Mouse (Mus musculus) neural tube, embryonic 15.5 days (tissue): ENCODE measurements around the gene Fam167b. TPM values are rescaled to one million over a fixed set of nuclear protein-coding genes. Genes with fewer than 3 reads are reported as not detected.

ENCODE experiments used
- ATAC-seq: fragments of 200-750 bp; cut with Nextera tagmentation; 2 replicates; pipeline ENCODE4 v1.8.0; 2017; ENCODE audit warnings: mild to moderate bottlenecking, moderate TSS enrichment, moderate library complexity; ENCODE audit not compliant: low FRiP score
- H3K27ac ChIP-seq: fragments of 300-500 bp; sonication (generic); replicated peaks from 2 replicates; pipeline ENCODE4 v1.5.1; 2015; ENCODE audit warnings: mild to moderate bottlenecking, inconsistent platforms
- H3K27me3 ChIP-seq: fragments of 300-500 bp; sonication (generic); replicated peaks from 2 replicates; pipeline ENCODE4 v1.6.1; 2015; ENCODE audit warnings: inconsistent platforms
- H3K36me3 ChIP-seq: fragments of 300-500 bp; sonication (generic); 2 replicates; pipeline ENCODE4 v1.6.1; 2015; ENCODE audit warnings: inconsistent platforms
- H3K4me1 ChIP-seq: fragments of 300-500 bp; sonication (generic); 2 replicates; pipeline ENCODE4 v1.6.1; 2015; ENCODE audit warnings: inconsistent platforms
- H3K4me2 ChIP-seq: fragments of 300-500 bp; sonication (generic); 2 replicates; pipeline ENCODE4 v1.6.1; 2015; ENCODE audit warnings: inconsistent platforms, mild to moderate bottlenecking, moderate library complexity
- H3K4me3 ChIP-seq: fragments of 300-500 bp; sonication (generic); replicated peaks from 2 replicates; pipeline ENCODE4 v1.5.1; 2015; ENCODE audit warnings: mild to moderate bottlenecking, inconsistent platforms
- H3K9ac ChIP-seq: fragments of 300-500 bp; sonication (generic); replicated peaks from 2 replicates; pipeline ENCODE4 v1.6.1; 2015; ENCODE audit warnings: mild to moderate bottlenecking, inconsistent platforms
- H3K9me3 ChIP-seq: fragments of 300-500 bp; sonication (generic); replicated peaks from 2 replicates; pipeline ENCODE4 v1.6.1; 2016; ENCODE audit warnings: inconsistent platforms
- WGBS: fragments of 180-500 bp; shearing (Covaris S2); methylation state at CpG from one replicate; pipeline ENCODE4 v1.1.7; 2015; ENCODE audit warnings: mixed read lengths; 5-methylcytosine and 5-hydroxymethylcytosine counted together
- polyA plus RNA-seq: library from polyadenylated mRNA; unstranded; fragments of >200 nt; fragmentation: Nextera tagmentation; extraction: Ambion mirVana; gene quantifications from 2 replicates; pipeline ENCODE4 v1.2.1, GENCODE M21; 2015

The Fam167b gene
- polyA plus RNA-seq, 1 experiment from 2014 or later, result not detected

DNA sequence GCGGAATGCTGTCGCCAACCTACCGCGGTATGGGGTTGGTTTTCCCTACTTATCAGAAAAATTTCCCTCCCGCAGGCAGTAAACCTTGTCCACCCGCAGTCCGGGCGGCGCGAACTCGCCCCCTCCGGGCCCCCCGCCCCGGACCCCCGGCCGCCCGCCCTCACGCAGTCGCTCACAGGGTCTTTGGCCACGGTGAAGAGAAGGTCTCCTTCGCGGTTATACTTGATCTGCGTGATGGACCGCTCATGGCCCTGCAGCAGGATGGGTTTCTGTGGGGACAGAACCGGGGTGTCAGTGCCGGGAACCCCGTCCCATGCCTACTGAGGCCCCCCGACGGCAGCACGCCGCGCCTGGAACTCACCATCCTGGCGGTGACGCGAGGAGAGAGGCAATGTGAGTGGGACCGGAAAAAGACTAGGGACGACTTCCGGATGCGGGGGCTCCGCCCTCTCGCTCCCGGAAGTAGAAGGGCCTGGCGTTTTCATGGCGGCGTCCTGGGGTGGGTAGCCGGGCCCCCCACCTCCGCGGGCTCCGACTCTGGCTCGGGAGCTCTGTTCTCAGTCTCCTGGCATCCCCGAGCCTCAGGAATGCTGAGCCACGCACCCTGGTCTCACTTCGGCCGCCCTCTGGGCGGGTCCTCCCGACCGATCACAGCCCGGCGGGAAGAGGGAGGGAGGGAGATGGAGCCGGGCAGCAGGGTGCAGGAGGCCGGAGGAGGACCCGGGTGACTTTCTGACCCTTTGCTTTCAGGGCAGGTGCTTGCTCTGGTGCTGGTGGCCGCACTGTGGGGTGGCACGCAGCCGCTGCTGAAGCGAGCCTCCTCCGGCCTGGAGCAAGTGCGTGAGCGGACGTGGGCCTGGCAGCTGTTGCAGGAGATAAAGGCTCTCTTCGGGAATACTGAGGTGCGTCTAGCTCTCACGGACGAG is 22.1 kb upstream of the Fam167b start, which contains the start of the genes Eif3i and Tmem234:
TSS of gene Eif3i (minus strand) at position 416 of the 926 bp plus-strand sequence.
TSS of gene Tmem234 (plus strand) at position 436 of the 926 bp plus-strand sequence.
- peak within 1 kb of the TSS; percentile 83 for H3K27ac ChIP-seq
- ATAC-seq, result peak; percentile 92
- H3K36me3 ChIP-seq, result peaks cover 29% of the 10 kb centered on the region
- no peaks in the 10 kb centered on the region for H3K27me3 ChIP-seq
- no peaks in the 10 kb centered on the region for H3K9me3 ChIP-seq
- H3K4me1 ChIP-seq, result peaks cover 35% of the 10 kb centered on the region
- peak within 1 kb of the TSS; percentile 98 for H3K4me3 ChIP-seq
- H3K9ac ChIP-seq, result peak within 1 kb of the TSS; percentile 98
- WGBS, result under 1% methylated on average over 74 of the region's 74 CpGs
- peak within 1 kb of the TSS; percentile 88 for H3K4me2 ChIP-seq

DNA sequence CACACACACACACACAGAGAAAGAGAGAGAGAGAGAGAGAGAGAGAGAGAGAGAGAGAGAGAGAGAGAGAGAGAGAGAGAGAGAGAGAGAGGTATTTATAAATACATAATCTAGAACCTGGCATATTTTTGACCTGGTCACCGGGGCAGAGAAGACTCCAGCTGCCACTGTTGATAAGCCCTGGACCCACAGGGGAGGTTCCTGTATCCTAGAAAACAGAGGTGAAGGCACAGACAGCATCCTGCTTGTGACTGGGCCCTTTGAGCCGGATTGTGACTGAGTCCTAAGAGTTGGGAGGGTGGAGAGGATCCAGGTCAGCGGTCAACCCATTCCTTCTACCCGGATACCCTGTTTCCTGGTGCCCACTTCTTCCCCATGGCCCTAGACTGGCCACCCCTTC is 10.5 kb upstream of the Fam167b start:
- Histone ChIP-seq H3K9ac (no peak overlapping the region), H3K27me3 (no peaks in the 10 kb centered on the region; the same call in 1 of the 2 replicates), H3K36me3 (peaks cover 36% of the 10 kb centered on the region), H3K4me3 (no peak overlapping the region), H3K4me2 (no peak overlapping the region), H3K27ac (no peak overlapping the region), H3K9me3 (no peaks in the 10 kb centered on the region), H3K4me1 (0 out of 2 replicates have a peak, but pooled peaks cover 7% of the 10 kb centered on the region)
- ATAC-seq, result no peak
- 69% methylated on average over 4 of the region's 4 CpGs for WGBS

DNA sequence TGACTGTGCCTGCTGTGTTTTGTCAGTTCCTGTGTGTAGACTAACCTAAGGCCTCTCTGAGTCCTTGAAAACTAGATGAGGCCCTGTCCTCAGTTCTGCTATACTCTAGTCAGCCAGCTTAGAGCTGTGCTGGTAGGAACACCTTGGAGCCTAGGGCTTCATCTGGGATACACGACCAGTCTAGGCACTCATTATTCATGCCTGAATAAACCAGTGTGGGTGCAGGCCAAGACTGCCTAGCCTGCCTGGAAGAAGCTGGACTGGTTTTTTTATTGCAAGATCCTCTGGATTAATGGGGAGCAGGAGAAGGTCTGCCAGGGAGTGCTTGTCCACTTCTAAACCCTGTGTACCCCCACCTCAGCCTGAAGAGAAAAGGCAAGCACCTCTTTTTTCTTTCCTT is 8.6 kb upstream of the Fam167b start:
- Histone ChIP-seq H3K9ac (no peak overlapping the region), H3K4me2 (no peak overlapping the region), H3K4me1 (0 out of 2 replicates have a peak, but pooled peaks cover 7% of the 10 kb centered on the region)

DNA sequence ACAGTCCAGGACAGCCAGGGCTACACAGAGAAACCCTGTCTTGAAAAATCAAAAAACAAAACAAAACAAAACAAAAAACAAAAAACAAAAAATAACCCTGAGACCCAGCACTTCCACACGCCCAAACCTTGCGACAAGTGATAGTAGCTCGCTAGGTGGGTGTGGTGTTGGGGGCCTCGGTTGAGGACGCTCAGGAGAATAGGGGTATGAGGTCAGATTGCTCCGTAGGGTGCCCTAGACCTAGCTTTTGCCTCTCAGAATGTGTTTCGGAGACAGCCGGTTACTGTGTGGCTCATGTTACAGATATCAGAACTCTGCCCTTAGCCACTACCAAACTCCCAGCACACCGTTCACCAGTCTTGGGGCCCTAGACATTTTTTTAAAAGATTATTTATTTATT is 7.4 kb upstream of the Fam167b start:
- Histone ChIP-seq H3K4me2 (peak overlapping the region; percentile 54), H3K4me1 (0 out of 2 replicates have a peak, but pooled peaks cover 7% of the 10 kb centered on the region), H3K27me3 (no peaks in the 10 kb centered on the region; the same call in 1 of the 2 replicates), H3K9ac (no peak overlapping the region), H3K36me3 (peaks cover 7% of the 10 kb centered on the region), H3K9me3 (no peaks in the 10 kb centered on the region), H3K4me3 (no peak overlapping the region), H3K27ac (no peak overlapping the region)
- 79% methylated on average over 9 of the region's 9 CpGs for WGBS
- no peak for ATAC-seq

More for the DNA sequence above, 8.6 kb upstream of the Fam167b start:
- Histone ChIP-seq H3K27ac (no peak overlapping the region), H3K36me3 (peaks cover 18% of the 10 kb centered on the region), H3K9me3 (no peaks in the 10 kb centered on the region), H3K4me3 (no peak overlapping the region), H3K27me3 (no peaks in the 10 kb centered on the region; the same call in 1 of the 2 replicates)
- whole genome bisulfite sequencing, result 25% methylated on average over 1 of the region's 1 CpGs
- no peak for ATAC-seq

DNA sequence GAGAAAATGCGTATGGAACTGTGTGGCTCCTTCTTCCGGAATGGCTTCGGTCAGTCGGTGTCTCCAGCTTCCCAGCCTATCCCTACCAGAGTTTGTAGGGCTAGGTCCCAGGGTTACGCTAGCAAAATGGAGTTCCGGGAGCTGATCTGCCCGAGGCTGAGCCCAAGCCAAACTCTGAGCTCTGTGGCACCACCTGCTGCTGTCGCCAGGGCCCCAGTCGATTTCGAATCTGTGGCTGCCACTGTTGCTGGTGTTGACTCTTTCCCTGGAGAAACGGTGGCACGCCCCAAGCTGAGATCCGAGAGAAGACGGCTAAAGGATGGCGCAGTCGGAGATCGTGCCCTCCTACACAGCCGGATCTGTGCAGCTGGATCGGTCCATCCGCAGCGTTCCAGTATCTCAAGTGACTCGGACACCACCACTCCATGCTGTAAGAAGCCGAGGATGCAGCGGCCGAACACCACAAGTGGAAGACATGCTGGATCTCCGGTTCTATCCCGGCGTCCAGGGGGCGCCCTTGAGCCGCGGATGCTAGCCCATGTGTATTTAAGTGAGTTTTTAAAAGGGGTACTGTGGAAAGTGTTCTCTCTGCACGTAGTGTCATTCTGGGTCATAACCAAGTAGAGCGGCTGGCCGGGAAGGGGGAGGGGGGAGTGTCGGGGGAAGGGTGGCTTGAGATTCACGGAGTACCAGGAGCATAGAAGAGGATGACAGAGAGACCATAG is 6.7 kb upstream of the Fam167b start:
- H3K4me2 ChIP-seq, result peak overlapping the region; percentile 54
- H3K27ac ChIP-seq, result no peak overlapping the region
- peak overlapping the region; percentile 8; the same call in 1 of the 2 replicates for H3K9ac ChIP-seq
- 2% methylated on average over 36 of the region's 36 CpGs for WGBS
- peak; percentile 31; the same call in 1 of the 2 replicates for ATAC-seq
- H3K4me3 ChIP-seq, result peak overlapping the region; percentile 29
- no peaks in the 10 kb centered on the region; the same call in 1 of the 2 replicates for H3K27me3 ChIP-seq
- 0 out of 2 replicates have a peak, but pooled peaks cover 7% of the 10 kb centered on the region for H3K4me1 ChIP-seq
- H3K9me3 ChIP-seq, result no peaks in the 10 kb centered on the region
- 0 out of 2 replicates have a peak, but pooled peaks cover 2% of the 10 kb centered on the region for H3K36me3 ChIP-seq

DNA sequence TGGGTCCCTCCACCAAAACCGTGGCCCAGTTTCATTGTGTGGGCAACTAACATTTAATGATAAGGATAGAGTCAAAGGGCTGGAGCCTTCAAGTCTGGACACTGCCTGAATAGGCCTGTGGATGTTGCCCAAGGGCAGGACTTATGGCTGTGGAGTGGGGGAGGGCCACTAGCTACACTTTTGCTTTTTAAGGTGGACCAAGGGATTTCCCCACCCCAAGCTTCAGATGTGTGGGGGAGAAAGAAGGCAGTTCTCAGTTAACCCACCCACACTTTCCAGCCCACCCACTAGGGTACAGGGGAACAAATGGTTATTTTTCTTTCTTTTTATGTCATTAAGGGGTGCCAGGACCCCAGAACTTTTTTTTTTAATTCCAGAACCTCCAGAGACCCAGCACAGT is 6.0 kb upstream of the Fam167b start:
- Histone ChIP-seq H3K27ac (no peak overlapping the region), H3K4me2 (peak overlapping the region; percentile 54), H3K9ac (no peak overlapping the region), H3K27me3 (no peaks in the 10 kb centered on the region; the same call in 1 of the 2 replicates), H3K4me3 (no peak overlapping the region), H3K9me3 (no peaks in the 10 kb centered on the region), H3K36me3 (0 out of 2 replicates have a peak, but pooled peaks cover 2% of the 10 kb centered on the region), H3K4me1 (0 out of 2 replicates have a peak, but pooled peaks cover 7% of the 10 kb centered on the region)
- no peak for ATAC-seq
- 87% methylated on average over 1 of the region's 1 CpGs for WGBS

DNA sequence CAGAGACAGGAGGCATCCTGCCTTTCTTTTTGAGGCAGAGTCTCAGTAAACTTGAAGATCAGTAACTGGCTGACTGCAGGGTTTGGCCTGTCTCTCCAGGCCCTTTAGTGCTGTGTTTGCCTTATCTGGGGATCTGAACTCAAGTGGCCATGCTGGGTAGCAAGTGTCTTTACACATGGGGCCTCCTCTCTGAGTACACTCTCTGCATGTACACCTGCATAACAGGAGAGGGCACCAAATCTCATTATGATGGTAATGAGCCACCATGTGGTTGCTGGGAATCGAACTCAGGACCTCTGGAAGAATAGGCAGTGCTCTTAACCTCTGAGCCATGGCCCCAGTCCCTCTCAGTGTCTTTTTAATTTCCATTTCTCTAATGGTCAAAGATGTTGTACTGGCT is 3.9 kb upstream of the Fam167b start:
- no peak for ATAC-seq
- WGBS, result 82% methylated on average over 1 of the region's 1 CpGs
- no peak overlapping the region for H3K4me3 ChIP-seq
- H3K27me3 ChIP-seq, result no peaks in the 10 kb centered on the region; the same call in 1 of the 2 replicates
- no peak overlapping the region for H3K27ac ChIP-seq
- no peak overlapping the region for H3K9ac ChIP-seq
- no peaks in the 10 kb centered on the region for H3K36me3 ChIP-seq
- H3K4me2 ChIP-seq, result no peak overlapping the region
- no peaks in the 10 kb centered on the region for H3K9me3 ChIP-seq
- H3K4me1 ChIP-seq, result peaks cover 9% of the 10 kb centered on the region; the same call in 1 of the 2 replicates

DNA sequence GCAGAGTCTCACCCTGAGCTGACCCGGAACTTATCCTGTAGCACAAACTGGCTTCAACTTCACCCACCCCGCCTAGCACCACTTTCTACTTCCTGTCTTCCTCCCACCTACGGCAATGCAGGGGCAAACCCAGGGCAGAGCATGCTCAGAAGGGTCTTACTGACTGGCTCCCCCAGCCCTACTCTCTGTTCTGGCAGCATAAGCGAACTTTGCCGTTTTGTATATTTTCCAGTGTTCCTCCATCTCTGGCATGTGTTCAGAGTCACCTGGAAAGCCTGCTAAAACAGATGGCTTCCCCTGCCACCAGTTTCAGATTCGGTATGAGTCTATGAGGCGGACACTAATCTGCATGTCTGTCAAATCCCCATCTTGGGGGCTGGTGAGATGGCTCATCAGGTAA is 2.0 kb upstream of the Fam167b start:
- H3K36me3 ChIP-seq, result no peaks in the 10 kb centered on the region
- no peaks in the 10 kb centered on the region; the same call in 1 of the 2 replicates for H3K27me3 ChIP-seq
- H3K27ac ChIP-seq, result no peak overlapping the region
- no peak overlapping the region for H3K4me2 ChIP-seq
- no peak for ATAC-seq
- WGBS, result 72% methylated on average over 7 of the region's 7 CpGs
- H3K9ac ChIP-seq, result no peak overlapping the region
- H3K4me1 ChIP-seq, result peaks cover 14% of the 10 kb centered on the region
- H3K9me3 ChIP-seq, result no peaks in the 10 kb centered on the region
- no peak overlapping the region for H3K4me3 ChIP-seq

DNA sequence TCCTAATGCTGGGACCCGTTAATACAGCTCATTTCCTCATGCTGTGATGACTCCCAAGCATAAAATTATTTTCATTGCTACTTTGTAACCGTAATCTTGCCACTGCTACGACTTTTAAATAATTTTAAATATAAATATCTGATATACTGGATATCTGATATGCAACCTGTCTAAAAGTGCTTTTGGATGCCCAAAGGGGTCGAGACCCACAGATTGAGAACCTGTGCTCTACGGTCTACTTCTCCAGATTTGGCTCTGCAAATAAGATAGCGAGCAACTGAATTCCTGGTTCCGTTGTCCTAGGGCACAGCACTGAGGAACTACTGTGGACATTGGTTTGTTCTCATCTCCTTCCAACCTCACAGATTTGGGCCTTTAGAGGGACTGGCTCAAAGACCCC is 661 bp downstream of the Fam167b start:
- Histone ChIP-seq H3K27ac (no peak overlapping the region), H3K9ac (no peak overlapping the region), H3K27me3 (no peaks in the 10 kb centered on the region), H3K4me1 (peaks cover 8% of the 10 kb centered on the region), H3K4me3 (no peak overlapping the region), H3K4me2 (no peak overlapping the region), H3K36me3 (no peaks in the 10 kb centered on the region), H3K9me3 (no peaks in the 10 kb centered on the region)
- no peak for ATAC-seq
- 80% methylated on average over 7 of the region's 7 CpGs for WGBS

DNA sequence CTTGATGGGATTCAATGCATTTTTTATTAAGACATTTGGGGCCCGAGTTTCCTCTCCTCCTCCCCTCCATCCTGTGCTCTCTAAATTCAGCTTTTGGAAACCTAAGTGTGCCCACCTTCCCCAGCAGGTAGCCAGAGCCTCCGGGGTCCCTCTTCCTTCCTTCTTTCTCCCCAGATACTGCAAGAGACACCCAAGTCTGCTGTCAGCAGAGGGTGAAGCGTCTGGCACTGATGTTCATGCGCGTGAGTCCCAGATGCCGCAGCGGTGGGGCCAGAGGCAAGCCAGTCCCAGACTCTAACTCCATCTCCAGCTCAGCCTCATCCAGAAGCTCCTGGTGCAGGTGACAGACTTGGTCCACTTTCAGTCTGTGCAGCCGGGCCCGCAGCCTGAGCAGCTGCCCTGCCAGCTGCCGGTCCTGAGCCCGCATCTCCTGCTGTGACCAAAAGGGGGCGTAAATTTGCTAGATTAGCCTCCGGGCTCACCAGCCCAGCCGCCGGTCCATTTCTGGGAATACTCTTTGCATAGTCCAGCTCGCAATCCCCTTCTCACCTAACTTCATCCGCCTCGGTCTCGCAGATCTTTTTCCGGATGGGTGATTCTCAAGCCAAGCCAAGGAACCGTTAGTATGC is 1.4 kb downstream of the Fam167b start:
- Histone ChIP-seq H3K9me3 (no peaks in the 10 kb centered on the region), H3K4me3 (no peak overlapping the region), H3K36me3 (no peaks in the 10 kb centered on the region), H3K4me1 (peaks cover 8% of the 10 kb centered on the region), H3K9ac (no peak overlapping the region), H3K27me3 (no peaks in the 10 kb centered on the region), H3K4me2 (peak overlapping the region; percentile 39), H3K27ac (no peak overlapping the region)
- 31% methylated on average over 21 of the region's 21 CpGs for WGBS
- ATAC-seq, result no peak; the same call in 1 of the 2 replicates
